Mouse (Mus musculus) megakaryocyte, embryonic 14.5 days (primary cell): ENCODE measurements around the gene Asic2. TPM values are rescaled to one million over a fixed set of nuclear protein-coding genes. Genes with fewer than 3 reads are reported as not detected.

Source experiments
- H3K27me3 ChIP-seq: replicated peaks from 2 replicates; pipeline ENCODE3; 2012; ENCODE audit warnings: inconsistent platforms
- H3K36me3 ChIP-seq: replicated peaks from 2 replicates; pipeline ENCODE3; 2012; ENCODE audit warnings: low read length, inconsistent platforms, mixed read lengths
- H3K4me1 ChIP-seq: 2 replicates; pipeline ENCODE4 v1.6.1; 2012; ENCODE audit warnings: inconsistent platforms
- H3K4me3 ChIP-seq: replicated peaks from 2 replicates; pipeline ENCODE3; 2012; ENCODE audit warnings: moderate library complexity, mild to moderate bottlenecking, inconsistent platforms
- H3K9me3 ChIP-seq: 2 replicates; pipeline ENCODE4 v1.6.1; 2012; ENCODE audit warnings: inconsistent platforms
- FLI1 ChIP-seq: IDR thresholded peaks from 2 replicates; pipeline ENCODE4 v1.6.1; 2012; ENCODE audit warnings: low read length, inconsistent platforms, mixed read lengths
- GATA1 ChIP-seq: IDR thresholded peaks from 3 replicates; pipeline ENCODE4 v1.6.1; 2012; ENCODE audit warnings: mixed read lengths, low read length, inconsistent platforms, borderline replicate concordance
- polyA plus RNA-seq: library from polyadenylated mRNA; stranded (reverse); fragments of >175 nt; gene quantifications from 2 replicates; pipeline ENCODE4 v1.2.3, GENCODE M21; 2012; ENCODE audit warnings: low replicate concordance; ENCODE audit not compliant: insufficient read depth

Gene Asic2
- polyA plus RNA-seq, 1 experiment = 0.04 TPM

DNA sequence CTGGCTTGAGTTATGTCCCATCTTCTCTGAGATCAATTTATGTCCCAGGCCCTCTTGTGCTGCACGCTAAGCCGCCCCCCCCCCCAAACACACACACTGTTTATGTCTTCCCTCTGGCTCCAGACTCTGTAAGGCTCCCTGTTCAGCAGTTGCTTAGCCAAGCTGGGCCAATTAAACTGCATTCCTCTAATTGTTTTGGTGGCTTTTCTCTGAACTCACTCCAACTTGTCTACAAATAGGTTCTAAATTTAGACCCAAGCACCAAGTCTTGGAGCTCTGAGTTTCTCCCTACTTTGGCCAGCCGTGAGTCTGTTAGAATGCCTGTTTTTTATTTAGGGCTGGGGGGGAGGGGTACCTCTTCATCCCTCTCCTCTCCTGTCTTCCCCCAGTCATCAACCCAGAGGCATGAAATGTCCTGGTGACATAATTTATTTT, 519.0 kb downstream of the Asic2 start:
- Histone ChIP-seq H3K27me3 (no peaks in the 10 kb centered on the region), H3K9me3 (peaks cover 4% of the 10 kb centered on the region; the same call in 1 of the 2 replicates), H3K4me1 (no peaks in the 10 kb centered on the region), H3K4me3 (no peak overlapping the region), H3K36me3 (no peaks in the 10 kb centered on the region)
- no peak for TF ChIP-seq GATA1
- TF ChIP-seq FLI1 = no peak

DNA sequence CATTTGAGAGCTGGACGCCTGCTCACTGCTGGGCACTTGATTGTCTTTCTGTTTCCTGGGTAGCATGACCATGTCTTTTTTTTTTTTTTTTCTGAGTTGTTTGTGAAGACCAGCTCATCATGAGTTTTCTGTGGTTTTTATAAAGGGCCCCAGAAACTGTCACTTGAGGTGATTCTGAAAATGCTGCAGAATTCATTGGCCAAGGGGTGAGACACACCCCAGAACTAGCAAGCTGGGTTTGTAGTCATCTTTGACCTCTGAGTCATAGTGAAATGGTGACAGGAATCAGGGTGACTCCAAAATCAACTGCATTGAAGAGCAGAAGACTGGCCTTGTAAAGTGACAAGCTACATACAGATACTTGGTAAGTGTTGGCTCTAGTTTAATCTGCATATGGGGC, 521.9 kb downstream of the Asic2 start:
- TF ChIP-seq GATA1 = no peak
- TF ChIP-seq FLI1 = no peak
- Histone ChIP-seq H3K36me3 (no peaks in the 10 kb centered on the region), H3K9me3 (no peaks in the 10 kb centered on the region), H3K4me3 (no peak overlapping the region), H3K4me1 (no peaks in the 10 kb centered on the region), H3K27me3 (no peaks in the 10 kb centered on the region)

DNA sequence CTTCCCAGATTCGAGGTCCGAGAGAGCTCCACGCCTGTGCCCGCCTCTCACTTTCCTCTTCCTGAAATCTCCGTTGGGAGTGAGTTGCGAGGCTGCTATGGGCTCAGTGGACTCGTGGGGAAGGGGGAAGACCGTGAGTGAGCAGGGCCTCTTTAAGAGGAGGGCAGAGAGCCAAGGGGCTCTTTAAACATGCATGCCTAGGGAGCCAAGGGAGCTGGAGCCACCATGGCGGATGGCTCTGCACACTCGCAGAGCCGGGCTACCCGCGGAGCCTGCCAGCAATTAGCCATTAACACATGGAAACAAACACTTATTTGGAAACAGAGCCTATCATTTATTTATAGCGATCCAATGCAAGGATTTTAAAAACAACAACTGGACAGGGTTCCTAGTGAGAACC, 541.4 kb downstream of the Asic2 start:
- TF ChIP-seq FLI1 (no peak), GATA1 (no peak)
- no peaks in the 10 kb centered on the region for H3K36me3 ChIP-seq
- H3K4me3 ChIP-seq = no peak overlapping the region
- H3K4me1 ChIP-seq = no peaks in the 10 kb centered on the region
- H3K27me3 ChIP-seq = no peaks in the 10 kb centered on the region
- H3K9me3 ChIP-seq = peaks cover 33% of the 10 kb centered on the region

- Histone ChIP-seq H3K36me3 (no peaks in the 10 kb centered on the region), H3K4me1 (no peaks in the 10 kb centered on the region), H3K27me3 (no peaks in the 10 kb centered on the region), H3K9me3 (peaks cover 21% of the 10 kb centered on the region), H3K4me3 (no peak overlapping the region)
- TF ChIP-seq GATA1 (no peak), FLI1 (no peak)
These were observed 549.1 kb downstream of the Asic2 start for GRCm38 (mm10) chr11:81419112-81419511.

- Histone ChIP-seq H3K36me3 (no peaks in the 10 kb centered on the region), H3K27me3 (no peaks in the 10 kb centered on the region), H3K4me3 (no peak overlapping the region), H3K4me1 (no peaks in the 10 kb centered on the region), H3K9me3 (peaks cover 21% of the 10 kb centered on the region)
- TF ChIP-seq FLI1 = no peak
- no peak for TF ChIP-seq GATA1
These were observed 550.2 kb downstream of the Asic2 start for GRCm38 (mm10) chr11:81418027-81418426.

DNA sequence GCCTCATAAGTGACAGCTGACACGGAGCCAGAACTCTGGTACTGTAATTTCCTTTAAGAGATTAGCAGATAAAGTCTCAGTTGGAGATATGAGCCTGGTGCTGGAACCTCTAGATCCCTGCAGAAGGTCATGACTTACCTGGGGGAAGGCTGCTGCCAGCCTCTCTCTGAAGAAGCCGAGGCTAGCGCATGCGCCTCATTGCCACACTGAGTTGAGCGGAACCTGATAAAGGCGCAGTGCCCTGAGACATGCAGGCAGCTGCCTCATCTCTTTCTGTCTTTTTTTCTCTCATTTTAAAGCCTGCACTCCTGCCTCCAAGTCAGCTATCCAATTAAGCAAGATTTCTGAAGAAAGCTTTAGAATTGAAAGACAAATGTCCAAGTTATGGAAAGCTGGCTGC, 551.9 kb downstream of the Asic2 start:
- peaks cover 21% of the 10 kb centered on the region for H3K9me3 ChIP-seq
- no peaks in the 10 kb centered on the region for H3K36me3 ChIP-seq
- H3K27me3 ChIP-seq = no peaks in the 10 kb centered on the region
- H3K4me1 ChIP-seq = no peaks in the 10 kb centered on the region
- TF ChIP-seq FLI1 (no peak), GATA1 (no peak)
- no peak overlapping the region for H3K4me3 ChIP-seq

- Histone ChIP-seq H3K27me3 (no peaks in the 10 kb centered on the region), H3K4me1 (no peaks in the 10 kb centered on the region), H3K4me3 (no peak overlapping the region), H3K9me3 (peaks cover 18% of the 10 kb centered on the region), H3K36me3 (no peaks in the 10 kb centered on the region)
- TF ChIP-seq FLI1 = no peak
- no peak for TF ChIP-seq GATA1
These were observed 553.7 kb downstream of the Asic2 start for GRCm38 (mm10) chr11:81414596-81414995.

GRCm38 (mm10) chr11:81411251-81411650, 557.0 kb downstream of the Asic2 start:
- TF ChIP-seq FLI1 (no peak), GATA1 (no peak)
- Histone ChIP-seq H3K9me3 (peaks cover 8% of the 10 kb centered on the region), H3K27me3 (no peaks in the 10 kb centered on the region), H3K4me1 (no peaks in the 10 kb centered on the region), H3K4me3 (no peak overlapping the region), H3K36me3 (no peaks in the 10 kb centered on the region)

GRCm38 (mm10) chr11:81405951-81406350, 562.3 kb downstream of the Asic2 start:
- TF ChIP-seq GATA1 (no peak), FLI1 (no peak)
- H3K9me3 ChIP-seq = peaks cover 24% of the 10 kb centered on the region
- H3K36me3 ChIP-seq = no peaks in the 10 kb centered on the region
- H3K27me3 ChIP-seq = no peaks in the 10 kb centered on the region
- H3K4me1 ChIP-seq = no peaks in the 10 kb centered on the region
- no peak overlapping the region for H3K4me3 ChIP-seq

- H3K27me3 ChIP-seq = no peaks in the 10 kb centered on the region
- TF ChIP-seq GATA1 (no peak), FLI1 (no peak)
These were observed 566.0 kb downstream of the Asic2 start for GRCm38 (mm10) chr11:81402263-81402662.

DNA sequence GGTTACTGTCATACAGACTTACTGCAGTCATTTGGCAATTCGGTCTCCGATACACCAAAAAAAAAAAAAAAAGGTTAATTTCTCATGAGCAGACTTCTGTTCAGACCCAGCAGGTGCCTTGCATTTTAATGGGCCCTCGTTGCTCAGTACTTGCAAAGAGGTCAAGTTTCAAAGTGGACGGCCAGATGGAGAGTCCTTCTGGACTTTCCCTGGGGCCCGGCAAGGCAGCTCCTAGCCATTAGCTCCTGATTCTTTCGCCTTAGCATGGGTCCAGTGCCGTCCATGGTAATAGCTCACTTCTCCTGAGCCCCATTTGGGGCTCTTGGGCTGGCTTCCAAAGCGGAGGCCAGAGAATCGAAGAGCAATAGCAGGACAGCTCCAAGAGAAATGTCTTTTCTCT, 575.4 kb downstream of the Asic2 start:
- TF ChIP-seq FLI1 (no peak), GATA1 (no peak)
- Histone ChIP-seq H3K27me3 (no peaks in the 10 kb centered on the region), H3K4me1 (no peaks in the 10 kb centered on the region), H3K36me3 (no peaks in the 10 kb centered on the region), H3K9me3 (peaks cover 14% of the 10 kb centered on the region), H3K4me3 (no peak overlapping the region)

More at GRCm38 (mm10) chr11:81402263-81402662, 566.0 kb downstream of the Asic2 start:
- Histone ChIP-seq H3K4me3 (no peak overlapping the region), H3K36me3 (no peaks in the 10 kb centered on the region), H3K4me1 (no peaks in the 10 kb centered on the region), H3K9me3 (peaks cover 33% of the 10 kb centered on the region)
